Mouse (Mus musculus) lung, embryonic 14.5 days (tissue): ENCODE results near the gene Fam19a5. TPM values are rescaled to one million over a fixed set of nuclear protein-coding genes. Genes with fewer than 3 reads are reported as not detected.

Source experiments
- ATAC-seq: fragments of 200-750 bp; cut with Nextera tagmentation; 2 replicates; pipeline ENCODE4 v1.8.0; 2017; ENCODE audit warnings: mild to moderate bottlenecking, moderate TSS enrichment, moderate library complexity; ENCODE audit not compliant: insufficient read depth
- DNase-seq: peaks from one replicate; pipeline ENCODE4 v3.0.0-alpha.2; 2015
- H3K27ac ChIP-seq: fragments of 300-500 bp; sonication (generic); 2 replicates; pipeline ENCODE4 v1.5.1; 2014; ENCODE audit warnings: low read depth, mild to moderate bottlenecking, moderate library complexity
- H3K27me3 ChIP-seq: fragments of 300-500 bp; sonication (generic); 2 replicates; pipeline ENCODE4 v1.6.1; 2014; ENCODE audit warnings: low read length, control low read depth; ENCODE audit not compliant: insufficient read depth
- H3K36me3 ChIP-seq: fragments of 300-500 bp; sonication (generic); 2 replicates; pipeline ENCODE4 v1.6.1; 2014; ENCODE audit warnings: control low read depth; ENCODE audit not compliant: insufficient read depth
- H3K4me1 ChIP-seq: fragments of 300-500 bp; sonication (generic); 2 replicates; pipeline ENCODE4 v1.6.1; 2014; ENCODE audit warnings: antibody characterized with exemption, control low read depth; ENCODE audit not compliant: insufficient read depth
- H3K4me2 ChIP-seq: fragments of 300-500 bp; sonication (generic); 2 replicates; pipeline ENCODE4 v1.6.1; 2014; ENCODE audit warnings: mild to moderate bottlenecking
- H3K4me3 ChIP-seq: fragments of 300-500 bp; sonication (generic); 2 replicates; pipeline ENCODE4 v1.5.1; 2014; ENCODE audit warnings: low read depth, low read length
- H3K9ac ChIP-seq: fragments of 300-500 bp; sonication (generic); 2 replicates; pipeline ENCODE4 v1.6.1; 2014
- H3K9me3 ChIP-seq: fragments of 300-500 bp; sonication (generic); 2 replicates; pipeline ENCODE4 v1.6.1; 2016; ENCODE audit warnings: low read depth, low read length, control low read depth
- CTCF ChIP-seq: IDR thresholded peaks from 2 replicates; pipeline ENCODE4 v1.5.1; 2016; ENCODE audit warnings: antibody characterized with exemption, low read depth
- WGBS: fragments of 180-500 bp; shearing (Covaris S2); extraction: QIAGEN DNeasy Blood & Tissue Kit; methylation state at CpG from one replicate; pipeline ENCODE4 v1.1.7; 2014; 5-methylcytosine and 5-hydroxymethylcytosine counted together
- polyA plus RNA-seq: library from polyadenylated mRNA; unstranded; fragments of >200 nt; fragmentation: Nextera tagmentation; extraction: Ambion mirVana; gene quantifications from 2 replicates; pipeline ENCODE4 v1.2.1, GENCODE M21; 2014

Gene Fam19a5
- 0.75 and 0.81 TPM in 2 replicates for polyA plus RNA-seq

GRCm38 (mm10) chr15:87543599-87544338 lies at the start of gene Fam19a5:
Fam19a5 (plus strand) TSS chr15:87544299.
- whole genome bisulfite sequencing, result 2% methylated on average over 44 of the region's 67 CpGs
- Histone ChIP-seq H3K27ac (no peak within 1 kb of the TSS), H3K9me3 (no peaks in the 10 kb centered on the region), H3K36me3 (no peaks in the 10 kb centered on the region), H3K4me3 (peak within 1 kb of the TSS; percentile 42), H3K4me1 (no peaks in the 10 kb centered on the region), H3K9ac (peak within 1 kb of the TSS; percentile 26; the same call in 1 of the 2 replicates), H3K27me3 (peaks cover 63% of the 10 kb centered on the region), H3K4me2 (peak within 1 kb of the TSS; percentile 81)
- peak; percentile 58 for DNase-seq
- TF ChIP-seq CTCF, result no peak
- peak; percentile 53; the same call in 1 of the 2 replicates for ATAC-seq

GRCm38 (mm10) chr15:87501737-87502136 lies 42.4 kb upstream of the Fam19a5 start:
- DNase-seq (no peak), ATAC-seq (no peak)
- H3K36me3 ChIP-seq, result no peaks in the 10 kb centered on the region
- no peaks in the 10 kb centered on the region for H3K9me3 ChIP-seq
- H3K4me1 ChIP-seq, result no peaks in the 10 kb centered on the region
- no peak overlapping the region for H3K4me3 ChIP-seq
- no peak overlapping the region for H3K4me2 ChIP-seq
- no peak for TF ChIP-seq CTCF
- 68% methylated on average over 3 of the region's 3 CpGs for WGBS
- H3K27ac ChIP-seq, result no peak overlapping the region
- H3K9ac ChIP-seq, result no peak overlapping the region
- no peaks in the 10 kb centered on the region for H3K27me3 ChIP-seq

GRCm38 (mm10) chr15:87507349-87507748 lies 36.8 kb upstream of the Fam19a5 start:
- Histone ChIP-seq H3K9ac (no peak overlapping the region), H3K4me1 (no peaks in the 10 kb centered on the region), H3K9me3 (no peaks in the 10 kb centered on the region), H3K27ac (no peak overlapping the region), H3K4me2 (no peak overlapping the region), H3K4me3 (no peak overlapping the region), H3K36me3 (no peaks in the 10 kb centered on the region), H3K27me3 (no peaks in the 10 kb centered on the region)
- TF ChIP-seq CTCF, result no peak
- no peak for DNase-seq
- 59% methylated on average over 3 of the region's 3 CpGs for WGBS
- ATAC-seq, result no peak

GRCm38 (mm10) chr15:87510886-87511285 lies 33.2 kb upstream of the Fam19a5 start:
- Histone ChIP-seq H3K9ac (no peak overlapping the region), H3K36me3 (no peaks in the 10 kb centered on the region), H3K4me3 (no peak overlapping the region), H3K4me1 (no peaks in the 10 kb centered on the region), H3K27ac (no peak overlapping the region), H3K27me3 (no peaks in the 10 kb centered on the region), H3K4me2 (no peak overlapping the region), H3K9me3 (no peaks in the 10 kb centered on the region)
- ATAC-seq, result no peak
- 89% methylated on average over 4 of the region's 4 CpGs for WGBS
- DNase-seq, result no peak
- TF ChIP-seq CTCF, result no peak

- H3K27ac ChIP-seq, result no peak overlapping the region
- ATAC-seq (no peak), DNase-seq (no peak)
- TF ChIP-seq CTCF, result no peak
- H3K9me3 ChIP-seq, result no peaks in the 10 kb centered on the region
- H3K4me2 ChIP-seq, result no peak overlapping the region
- H3K36me3 ChIP-seq, result no peaks in the 10 kb centered on the region
- H3K4me1 ChIP-seq, result no peaks in the 10 kb centered on the region
- H3K27me3 ChIP-seq, result no peaks in the 10 kb centered on the region
- H3K9ac ChIP-seq, result no peak overlapping the region
- H3K4me3 ChIP-seq, result no peak overlapping the region
Measured at GRCm38 (mm10) chr15:87518161-87518560, 25.9 kb upstream of the Fam19a5 start.

GRCm38 (mm10) chr15:87529271-87529670 lies 14.8 kb upstream of the Fam19a5 start:
- 76% methylated on average over 4 of the region's 4 CpGs for WGBS
- no peak overlapping the region for H3K4me3 ChIP-seq
- H3K4me2 ChIP-seq, result no peak overlapping the region
- no peaks in the 10 kb centered on the region for H3K9me3 ChIP-seq
- no peak for ATAC-seq
- DNase-seq, result no peak
- H3K27ac ChIP-seq, result no peak overlapping the region
- no peaks in the 10 kb centered on the region for H3K36me3 ChIP-seq
- no peaks in the 10 kb centered on the region for H3K4me1 ChIP-seq
- no peak overlapping the region for H3K9ac ChIP-seq
- no peak for TF ChIP-seq CTCF
- no peaks in the 10 kb centered on the region for H3K27me3 ChIP-seq

- H3K4me2 ChIP-seq, result no peak overlapping the region
- ATAC-seq, result no peak
- H3K4me3 ChIP-seq, result no peak overlapping the region
- peak; percentile 6; the same call in 1 of the 2 replicates for TF ChIP-seq CTCF
- H3K27me3 ChIP-seq, result peaks cover 45% of the 10 kb centered on the region
- H3K9me3 ChIP-seq, result no peaks in the 10 kb centered on the region
- H3K4me1 ChIP-seq, result no peaks in the 10 kb centered on the region
- WGBS, result 56% methylated on average over 1 of the region's 1 CpGs
- no peak overlapping the region for H3K27ac ChIP-seq
- H3K36me3 ChIP-seq, result no peaks in the 10 kb centered on the region
- no peak for DNase-seq
- H3K9ac ChIP-seq, result no peak overlapping the region
Measured at GRCm38 (mm10) chr15:87541656-87542055, 2.4 kb upstream of the Fam19a5 start.
